Mouse (Mus musculus) liver, embryonic 14.5 days (tissue): ENCODE data around the gene AI593442.

Source experiments
- CTCF ChIP-seq: IDR thresholded peaks from 2 replicates; pipeline ENCODE4 v1.5.1; 2016; ENCODE audit warnings: antibody characterized with exemption, low read depth, control low read depth
- EP300 ChIP-seq: IDR thresholded peaks from 2 replicates; pipeline ENCODE4 v1.6.1; 2016; ENCODE audit warnings: antibody characterized with exemption, low read depth

DNA sequence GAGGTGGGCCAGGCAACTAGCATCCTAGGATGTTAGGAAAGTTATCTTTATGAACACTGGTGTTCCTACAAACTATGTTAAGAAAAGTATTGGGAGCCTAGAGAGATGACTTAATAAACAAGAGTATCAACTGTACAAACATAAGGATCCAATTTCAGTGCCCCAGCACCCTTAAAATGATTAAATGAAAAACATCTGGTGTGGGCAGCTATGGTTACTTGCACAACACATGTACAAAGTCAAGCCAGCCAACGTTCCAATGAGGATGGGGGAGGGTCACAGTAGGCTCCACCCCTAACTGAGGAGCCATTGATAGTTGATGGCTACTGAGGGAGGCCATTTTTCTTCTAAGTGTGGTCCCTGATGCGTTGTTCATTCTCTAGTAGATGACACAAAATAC, 43.6 kb downstream of the AI593442 start:
- TF ChIP-seq EP300 (no peak), CTCF (no peak)
